Mouse (Mus musculus) ES-Bruce4 (cell line): Measurements from ENCODE around the gene Msh6.

Source experiments
- CTCF ChIP-seq: IDR thresholded peaks from one replicate; pipeline ENCODE4 v1.8.1; 2011; ENCODE audit warnings: low read depth, low read length
- EP300 ChIP-seq: IDR thresholded peaks from 2 replicates; pipeline ENCODE4 v1.6.1; 2011; ENCODE audit warnings: low read depth, low read length; ENCODE audit not compliant: insufficient read depth
- POLR2A ChIP-seq: IDR thresholded peaks from one replicate; pipeline ENCODE4 v1.8.1; 2011; ENCODE audit warnings: low read length; ENCODE audit not compliant: insufficient read depth

DNA sequence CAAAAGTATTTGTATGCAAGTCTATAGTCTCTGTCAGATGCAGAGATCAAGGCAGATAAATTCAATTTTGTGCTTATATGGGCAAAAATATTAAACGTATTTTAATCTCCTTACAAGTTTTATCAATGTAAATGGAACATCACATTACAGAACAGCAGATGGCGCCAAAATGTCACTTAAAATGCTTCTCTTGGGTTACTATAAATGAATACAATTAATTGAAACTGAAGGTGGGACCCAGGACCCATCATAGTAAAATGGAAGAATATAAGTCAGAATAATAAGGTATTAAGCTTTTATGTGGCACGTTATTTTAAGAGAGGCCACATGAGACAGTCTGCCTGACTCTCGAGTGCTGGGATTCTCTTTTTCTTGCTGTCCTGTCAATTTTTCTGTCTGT is 50.4 kb downstream of the Msh6 start:
- TF ChIP-seq CTCF (no peak), POLR2A (no peak), EP300 (no peak)
